Mouse (Mus musculus) spleen, adult 2 months (tissue): ENCODE results near the gene Cdk7. TPM values are rescaled to one million over a fixed set of nuclear protein-coding genes. Genes with fewer than 3 reads are reported as not detected.
"Not testable (repeated sequence)": the region's sequence is repeated elsewhere in the genome, so short reads cannot be mapped to it uniquely, and the experiment has no call there.

ENCODE experiments used
- DNase-seq, 2 experiments: peaks; one replicate each; pipeline versions ENCODE4 v3.0.0 to v3.0.0-alpha.2; 2012 to 2021; ENCODE audit warnings: low spot score in 2 of 2, low read depth in 1 of 2
- H3K27ac ChIP-seq: fragments of 200-500 bp; 2 replicates; pipeline ENCODE4 v1.5.1; 2012; ENCODE audit warnings: low read length, inconsistent platforms; ENCODE audit not compliant: insufficient read depth
- H3K27me3 ChIP-seq: fragments of 200-500 bp; 2 replicates; pipeline ENCODE4 v1.6.1; 2012; ENCODE audit warnings: mild to moderate bottlenecking, moderate library complexity, low read length, inconsistent platforms; ENCODE audit not compliant: control insufficient read depth, insufficient read depth
- H3K36me3 ChIP-seq: fragments of 200-500 bp; 2 replicates; pipeline ENCODE4 v1.6.1; 2012; ENCODE audit warnings: mild to moderate bottlenecking, low read length, inconsistent platforms; ENCODE audit not compliant: control insufficient read depth, insufficient read depth
- H3K4me1 ChIP-seq: fragments of 200-500 bp; 2 replicates; pipeline ENCODE4 v1.6.1; 2011; ENCODE audit warnings: inconsistent platforms; ENCODE audit not compliant: control insufficient read depth, insufficient read depth, insufficient read length
- H3K4me3 ChIP-seq: fragments of 200-500 bp; 2 replicates; pipeline ENCODE4 v1.5.1; 2011; ENCODE audit warnings: mild to moderate bottlenecking, inconsistent platforms; ENCODE audit not compliant: insufficient read depth, insufficient read length; ENCODE audit errors: extremely low read depth
- CTCF ChIP-seq: fragments of 200-500 bp; IDR thresholded peaks from 2 replicates; pipeline ENCODE4 v1.5.1; 2011; ENCODE audit warnings: mild to moderate bottlenecking, inconsistent platforms; ENCODE audit not compliant: insufficient read depth, insufficient read length, insufficient replicate concordance; ENCODE audit errors: extremely low read depth
- POLR2A ChIP-seq: fragments of 200-500 bp; IDR thresholded peaks from 2 replicates; pipeline ENCODE4 v1.6.1; 2011; ENCODE audit warnings: low read depth, low read length, inconsistent platforms
- WGBS: fragments of 180-500 bp; shearing (Covaris S2); methylation state at CpG from one replicate; pipeline ENCODE4 v1.1.7; 2018; 5-methylcytosine and 5-hydroxymethylcytosine counted together
- polyA plus RNA-seq: library from polyadenylated mRNA; depleted of rRNA; stranded (reverse); fragments of >200 nt; gene quantifications from 2 replicates; pipeline ENCODE4 v1.2.3, GENCODE M21; 2012

Cdk7 gene
- polyA plus RNA-seq, 1 experiment: 7.2 TPM

DNA sequence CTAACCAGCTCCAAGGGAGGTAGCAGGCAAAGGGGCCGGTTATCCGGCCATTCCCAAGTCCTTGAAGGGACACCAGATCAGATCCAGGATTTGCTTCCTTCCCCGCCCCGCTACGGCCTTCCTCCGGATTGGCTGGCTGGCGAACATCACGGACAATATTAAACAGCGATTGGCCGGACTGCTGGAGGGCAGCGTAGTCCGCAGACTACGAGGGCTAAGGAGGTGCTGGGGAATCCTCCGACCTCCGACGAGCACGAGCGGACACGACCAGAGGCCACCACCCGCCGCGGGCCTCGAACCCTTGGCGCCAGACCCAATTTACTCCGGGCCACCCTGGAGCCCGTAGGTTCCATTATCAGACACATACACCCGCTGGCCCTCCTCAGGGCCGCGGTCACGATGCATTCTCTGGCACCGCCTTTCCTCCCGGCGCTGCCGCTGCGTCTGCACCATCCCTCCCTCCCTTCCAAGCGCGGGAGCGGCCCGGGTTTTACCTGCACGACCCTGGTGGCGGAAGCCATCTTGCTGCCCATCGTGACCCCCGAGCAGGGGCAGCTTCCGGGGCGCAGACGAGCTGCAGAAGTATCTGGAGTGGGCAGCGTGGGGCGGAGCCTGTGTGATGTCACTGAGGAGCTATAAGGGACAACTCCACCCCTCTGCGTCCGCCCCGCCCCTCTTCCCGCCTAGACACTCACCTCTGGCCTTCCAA is 13.5 kb upstream of the Cdk7 start, which contains the start of gene Mrps36:
Gene Mrps36 (minus strand): TSS at position 624 of the 709 bp plus-strand sequence.
- TF ChIP-seq CTCF: no peak
- TF ChIP-seq POLR2A: peak; percentile 67
- H3K36me3 ChIP-seq: no peaks in the 10 kb centered on the region; the same call in 1 of the 2 replicates
- H3K4me1 ChIP-seq: peaks cover 5% of the 10 kb centered on the region; the same call in 1 of the 2 replicates
- no peaks in the 10 kb centered on the region for H3K27me3 ChIP-seq
- peak within 1 kb of the TSS; percentile 71 for H3K27ac ChIP-seq
- peak; percentile 75 to 94 for DNase-seq
- WGBS: under 1% methylated on average over 52 of the region's 52 CpGs
- H3K4me3 ChIP-seq: peak within 1 kb of the TSS; percentile 69

- no peak for DNase-seq
- no peaks in the 10 kb centered on the region for H3K27me3 ChIP-seq
- H3K36me3 ChIP-seq: peaks cover 3% of the 10 kb centered on the region; the same call in 1 of the 2 replicates
- 79% methylated on average over 11 of the region's 11 CpGs for WGBS
- peaks cover 5% of the 10 kb centered on the region; the same call in 1 of the 2 replicates for H3K4me1 ChIP-seq
- TF ChIP-seq POLR2A (no peak), CTCF (no peak)
- peak overlapping the region; percentile 69 for H3K4me3 ChIP-seq
- peak overlapping the region; percentile 71; the same call in 1 of the 2 replicates for H3K27ac ChIP-seq
Measured at GRCm38 (mm10) chr13:100743346-100744035, 12.8 kb upstream of the Cdk7 start.

- 94% methylated on average over 5 of the region's 5 CpGs for WGBS
- Histone ChIP-seq H3K27ac (no peak overlapping the region), H3K36me3 (peaks cover 5% of the 10 kb centered on the region; the same call in 1 of the 2 replicates), H3K27me3 (no peaks in the 10 kb centered on the region), H3K4me3 (no peak overlapping the region), H3K4me1 (peaks cover 5% of the 10 kb centered on the region; the same call in 1 of the 2 replicates)
- TF ChIP-seq CTCF (no peak), POLR2A (no peak)
- DNase-seq: no peak
Measured at GRCm38 (mm10) chr13:100742831-100743230, 12.1 kb upstream of the Cdk7 start.

GRCm38 (mm10) chr13:100732756-100733155 is 2.0 kb upstream of the Cdk7 start:
- WGBS: 92% methylated on average over 2 of the region's 2 CpGs
- Histone ChIP-seq H3K36me3 (peaks cover 6% of the 10 kb centered on the region), H3K27ac (no peak overlapping the region), H3K4me3 (no peak overlapping the region), H3K27me3 (no peaks in the 10 kb centered on the region), H3K4me1 (peaks cover 6% of the 10 kb centered on the region)
- no peak for DNase-seq
- TF ChIP-seq POLR2A: no peak
- no peak for TF ChIP-seq CTCF

DNA sequence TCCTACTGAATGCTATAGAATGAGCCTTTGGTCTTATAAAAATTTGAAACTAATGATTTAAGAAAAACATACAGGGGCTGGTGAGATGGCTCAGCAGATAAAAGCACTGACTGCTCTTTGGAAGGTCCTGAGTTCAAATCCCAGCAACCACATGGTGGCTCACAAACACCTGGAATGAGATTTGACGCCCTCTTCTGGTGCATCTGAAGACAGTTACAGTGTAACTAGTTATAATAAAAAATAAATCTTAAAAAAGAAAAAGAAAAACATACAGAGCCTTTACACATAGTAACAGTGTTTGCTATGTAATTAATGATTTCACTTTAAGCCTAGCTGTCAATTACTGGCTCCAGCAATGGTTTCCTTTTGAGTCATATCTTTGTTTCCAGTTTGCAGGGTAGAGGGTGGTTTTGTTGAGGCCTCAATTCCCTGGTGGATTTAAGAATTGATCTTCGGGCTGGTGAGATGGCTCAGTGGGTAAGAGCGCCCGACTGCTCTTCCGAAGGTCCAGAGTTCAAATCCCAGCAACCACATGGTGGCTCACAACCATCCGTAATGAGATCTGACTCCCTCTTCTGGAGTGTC is 815 bp upstream of the Cdk7 start:
- H3K4me1 ChIP-seq, H3K27me3 ChIP-seq, H3K4me3 ChIP-seq, H3K36me3 ChIP-seq, H3K27ac ChIP-seq, DNase-seq: not testable (repeated sequence)
- WGBS: 90% methylated on average over 6 of the region's 6 CpGs

DNA sequence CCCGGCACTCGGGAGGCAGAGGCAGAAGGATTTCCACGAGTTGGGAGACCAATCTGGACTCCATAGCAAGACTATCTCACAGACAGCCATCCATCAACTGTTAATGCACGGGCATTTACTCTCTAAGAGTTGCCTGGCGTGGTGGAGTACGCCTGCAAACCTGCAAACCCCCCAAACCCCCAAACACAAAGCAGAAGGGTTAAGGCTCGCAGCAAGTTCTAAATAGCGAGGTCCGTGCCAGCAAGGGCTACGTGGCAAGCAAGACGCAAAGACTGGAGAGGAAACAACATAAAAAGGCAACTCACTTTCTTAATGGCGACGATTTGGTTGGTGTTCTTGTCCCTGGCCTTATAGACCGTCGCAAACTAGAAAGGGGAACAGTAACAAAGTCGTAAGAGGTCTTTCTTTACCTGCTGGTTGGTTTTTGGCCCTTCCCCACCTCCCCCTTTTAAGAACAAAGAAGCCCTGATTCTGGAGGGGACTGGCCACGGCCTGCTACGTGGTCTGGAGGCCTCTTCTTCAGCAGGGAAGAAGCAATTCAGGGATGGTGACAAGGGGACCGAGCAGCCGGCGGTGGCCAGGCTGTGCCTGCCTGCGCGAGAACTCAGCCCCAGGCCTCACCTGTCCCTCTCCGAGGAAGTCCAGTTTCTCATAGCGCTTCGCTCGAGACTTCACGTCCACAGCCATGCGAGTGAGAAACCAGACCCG is 432 bp downstream of the Cdk7 start:
- Histone ChIP-seq H3K27ac (peak overlapping the region; percentile 56), H3K27me3 (no peaks in the 10 kb centered on the region), H3K4me1 (peaks cover 6% of the 10 kb centered on the region), H3K36me3 (peaks cover 7% of the 10 kb centered on the region), H3K4me3 (peak overlapping the region; percentile 91)
- no peak for TF ChIP-seq POLR2A
- under 1% methylated on average over 30 of the region's 30 CpGs for WGBS
- no peak for DNase-seq

DNA sequence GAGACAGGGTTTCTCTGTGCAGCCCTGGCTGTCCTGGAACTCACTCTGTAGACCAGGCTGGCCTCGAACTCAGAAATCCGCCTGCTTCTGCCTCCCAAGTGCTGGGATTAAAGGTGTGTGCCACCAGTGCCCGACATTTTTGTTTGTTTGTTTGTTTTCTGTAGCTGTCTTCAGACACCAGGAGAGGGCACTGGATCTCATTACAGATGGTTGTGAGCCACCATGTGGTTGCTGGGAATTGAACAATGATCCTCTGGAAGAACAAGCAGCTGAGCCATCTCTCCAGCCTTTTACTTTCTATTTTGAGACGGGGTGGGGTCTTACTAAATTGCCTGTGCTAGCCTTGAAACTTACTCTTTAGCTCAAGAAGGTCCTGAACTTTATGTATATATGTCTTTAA is 2.2 kb downstream of the Cdk7 start:
- H3K27ac ChIP-seq, DNase-seq, H3K4me3 ChIP-seq, H3K36me3 ChIP-seq, H3K4me1 ChIP-seq, H3K27me3 ChIP-seq: not testable (repeated sequence)
- 96% methylated on average over 4 of the region's 4 CpGs for WGBS
